Mouse (Mus musculus) cerebellum, adult 2 months (tissue): Measurements from ENCODE around the gene Zfp706.

Experiments used
- CTCF ChIP-seq: fragments of 200-500 bp; IDR thresholded peaks from 2 replicates; pipeline ENCODE4 v1.5.1; 2011; ENCODE audit warnings: low read depth, mild to moderate bottlenecking, control low read depth, low read length, moderate library complexity, borderline replicate concordance; ENCODE audit not compliant: insufficient read depth
- POLR2A ChIP-seq: fragments of 200-500 bp; IDR thresholded peaks from 2 replicates; pipeline ENCODE4 v1.6.1; 2011; ENCODE audit warnings: low read length, control low read depth, borderline replicate concordance; ENCODE audit not compliant: insufficient read depth

- TF ChIP-seq CTCF (no peak), POLR2A (no peak)
Measured at GRCm38 (mm10) chr15:37027956-37028355, 20.4 kb upstream of the Zfp706 start.
